Comparison of ENCODE assay signal across 15 mouse cellular contexts in the genomic region with DNA sequence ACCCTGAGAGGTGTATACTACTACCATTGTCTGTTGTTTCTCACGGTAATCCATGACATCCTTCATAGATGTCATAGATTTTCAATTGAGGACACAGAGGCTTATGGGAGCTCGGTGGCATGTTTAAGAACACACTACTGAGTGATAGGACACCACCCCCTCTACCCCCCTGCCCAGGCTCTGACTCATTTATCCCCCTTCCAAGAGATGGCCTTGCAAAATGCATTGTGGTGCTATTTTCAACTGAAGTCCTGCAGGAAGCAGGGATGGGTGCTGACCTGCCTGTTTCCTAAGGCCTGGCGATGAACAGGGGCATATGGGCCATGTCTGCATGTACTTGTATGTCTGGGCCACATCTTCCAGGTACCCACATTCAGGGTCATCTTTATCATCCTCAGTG.
DNase-seq lines count a peak whose midpoint lies in the region; ATAC-seq and TF ChIP-seq lines count a peak whose summit lies in the region.
"Had no signal": no experiment of that assay in that cellular context is flagged by ENCODE, and none has a peak within 500 bp of the region (broad histone marks: within the 10 kb centered on the region; RNA-seq: fewer than 3 reads in every experiment).

No protein-coding gene starts in this region.

- ATAC-seq in forebrain, embryonic 13.5 days: no peak
- no peak for ATAC-seq in forebrain, embryonic 11.5 days (replicated peaks; ENCODE audit: low FRiP score)
- peak; percentile 12; the same call in 1 of the 2 replicates for ATAC-seq in hindbrain, embryonic 15.5 days (ENCODE audit: low FRiP score, low read depth)
- ATAC-seq in hindbrain, embryonic 16.5 days: no peak
- ATAC-seq in liver, postnatal 0 days: no peak

- peaks cover 52% of the 10 kb centered on the region for H3K4me1 ChIP-seq in forebrain, embryonic 13.5 days
- H3K4me1 ChIP-seq in forebrain, embryonic 11.5 days (replicated peaks; ENCODE audit: control insufficient read depth, insufficient read depth, low read length): 0 out of 2 replicates have a peak, but pooled peaks cover 1% of the 10 kb centered on the region
- peaks cover 28% of the 10 kb centered on the region for H3K4me1 ChIP-seq in hindbrain, embryonic 15.5 days (replicated peaks)
- H3K4me1 ChIP-seq in hindbrain, embryonic 16.5 days (ENCODE audit: control insufficient read depth, insufficient read depth, low read depth, low read length): peaks cover 5% of the 10 kb centered on the region
- H3K4me1 ChIP-seq in liver, postnatal 0 days (ENCODE audit: insufficient read depth): no peaks in the 10 kb centered on the region
- H3K4me1 ChIP-seq: embryonic facial prominence, embryonic 15.5 days; heart, embryonic 10.5 days had no signal

- no peaks in the 10 kb centered on the region for H3K27me3 ChIP-seq in forebrain, embryonic 13.5 days
- H3K27me3 ChIP-seq in forebrain, embryonic 11.5 days (ENCODE audit: control insufficient read depth, insufficient read depth, low read length): no peaks in the 10 kb centered on the region
- no peaks in the 10 kb centered on the region for H3K27me3 ChIP-seq in hindbrain, embryonic 15.5 days
- H3K27me3 ChIP-seq in hindbrain, embryonic 16.5 days (replicated peaks; ENCODE audit: control insufficient read depth, insufficient read depth, low read length): no peaks in the 10 kb centered on the region
- no peaks in the 10 kb centered on the region for H3K27me3 ChIP-seq in liver, postnatal 0 days (ENCODE audit: insufficient read depth, low read length)
- H3K27me3 ChIP-seq: embryonic facial prominence, embryonic 15.5 days had no signal

- TF ChIP-seq CTCF in liver, postnatal 0 days (IDR thresholded peaks at IDR 0.05; ENCODE audit: low read depth): no peak

- H3K4me2 ChIP-seq in forebrain, embryonic 13.5 days: no peak overlapping the region
- H3K4me2 ChIP-seq in forebrain, embryonic 11.5 days (ENCODE audit: low read depth, low read length, severe bottlenecking): no peak overlapping the region
- H3K4me2 ChIP-seq in hindbrain, embryonic 15.5 days: no peak overlapping the region
- no peak overlapping the region for H3K4me2 ChIP-seq in hindbrain, embryonic 16.5 days (ENCODE audit: low read length)
- no peak overlapping the region for H3K4me2 ChIP-seq in liver, postnatal 0 days (ENCODE audit: low read depth, low read length)
- H3K4me2 ChIP-seq: embryonic facial prominence, embryonic 15.5 days had no signal

- 87% methylated on average over 3 of the region's 3 CpGs for WGBS in forebrain, embryonic 13.5 days
- 81% methylated on average over 3 of the region's 3 CpGs for WGBS in forebrain, embryonic 11.5 days
- WGBS in hindbrain, embryonic 15.5 days: 80% methylated on average over 3 of the region's 3 CpGs
- WGBS in hindbrain, embryonic 16.5 days: 74% methylated on average over 3 of the region's 3 CpGs
- WGBS in liver, postnatal 0 days (ENCODE audit: insufficient replicate concordance): 81% methylated on average over 3 of the region's 3 CpGs

- 0 out of 2 replicates have a peak overlapping the region, but pooled peaks have one; percentile 0 for H3K9ac ChIP-seq in forebrain, embryonic 13.5 days
- H3K9ac ChIP-seq in forebrain, embryonic 11.5 days (ENCODE audit: low read length): no peak overlapping the region
- no peak overlapping the region for H3K9ac ChIP-seq in hindbrain, embryonic 15.5 days
- H3K9ac ChIP-seq in hindbrain, embryonic 16.5 days (ENCODE audit: low read depth, low read length): no peak overlapping the region
- H3K9ac ChIP-seq in liver, postnatal 0 days (replicated peaks): no peak overlapping the region
- H3K9ac ChIP-seq: embryonic facial prominence, embryonic 15.5 days had no signal

- H3K9me3 ChIP-seq in forebrain, embryonic 13.5 days (replicated peaks): no peaks in the 10 kb centered on the region
- no peaks in the 10 kb centered on the region for H3K9me3 ChIP-seq in forebrain, embryonic 11.5 days (ENCODE audit: control insufficient read depth, low read length)
- no peaks in the 10 kb centered on the region for H3K9me3 ChIP-seq in hindbrain, embryonic 15.5 days
- H3K9me3 ChIP-seq in hindbrain, embryonic 16.5 days (ENCODE audit: control insufficient read depth, low read length): no peaks in the 10 kb centered on the region
- no peaks in the 10 kb centered on the region for H3K9me3 ChIP-seq in liver, postnatal 0 days (ENCODE audit: low read length)
- H3K9me3 ChIP-seq: embryonic facial prominence, embryonic 15.5 days; forebrain, embryonic 10.5 days; heart, embryonic 10.5 days had no signal

- H3K36me3 ChIP-seq in forebrain, embryonic 13.5 days (ENCODE audit: poor library complexity, severe bottlenecking): no peaks in the 10 kb centered on the region
- no peaks in the 10 kb centered on the region for H3K36me3 ChIP-seq in forebrain, embryonic 11.5 days (ENCODE audit: control insufficient read depth, insufficient read depth, low read length)
- H3K36me3 ChIP-seq in hindbrain, embryonic 15.5 days: no peaks in the 10 kb centered on the region
- no peaks in the 10 kb centered on the region for H3K36me3 ChIP-seq in hindbrain, embryonic 16.5 days (ENCODE audit: control insufficient read depth, insufficient read depth, low read length)
- no peaks in the 10 kb centered on the region for H3K36me3 ChIP-seq in liver, postnatal 0 days (replicated peaks; ENCODE audit: insufficient read depth, low read length)
- H3K36me3 ChIP-seq: embryonic facial prominence, embryonic 15.5 days; forebrain, embryonic 10.5 days; heart, embryonic 10.5 days had no signal

- DNase-seq in forebrain, embryonic 11.5 days (ENCODE audit: low spot score): no peak
- peak; percentile 50 for DNase-seq in adrenal gland, postnatal 14 days
- DNase-seq in adrenal gland, postnatal 36 days: peak; percentile 30 to 38
- DNase-seq in liver, postnatal 0 days: no peak
- DNase-seq: gastrocnemius, postnatal 10 days; heart, adult 18-20 months; heart, postnatal 14 days had no signal

- no peak overlapping the region for H3K4me3 ChIP-seq in forebrain, embryonic 13.5 days
- H3K4me3 ChIP-seq in forebrain, embryonic 11.5 days (ENCODE audit: low read depth, low read length): no peak overlapping the region
- no peak overlapping the region for H3K4me3 ChIP-seq in hindbrain, embryonic 15.5 days
- H3K4me3 ChIP-seq in hindbrain, embryonic 16.5 days (ENCODE audit: low read length): no peak overlapping the region
- H3K4me3 ChIP-seq in liver, postnatal 0 days (ENCODE audit: low read depth, low read length): no peak overlapping the region
- H3K4me3 ChIP-seq: embryonic facial prominence, embryonic 15.5 days; erythroblast, embryonic 14.5 days; forebrain, embryonic 10.5 days; heart, embryonic 10.5 days had no signal

- no peak for TF ChIP-seq EP300 in liver, postnatal 0 days (IDR thresholded peaks at IDR 0.05; ENCODE audit: low read depth)

- H3K27ac ChIP-seq in forebrain, embryonic 13.5 days: no peak overlapping the region
- H3K27ac ChIP-seq in forebrain, embryonic 11.5 days (ENCODE audit: low read depth, low read length): no peak overlapping the region
- peak overlapping the region; percentile 37; the same call in 1 of the 2 replicates for H3K27ac ChIP-seq in hindbrain, embryonic 15.5 days (replicated peaks)
- H3K27ac ChIP-seq in hindbrain, embryonic 16.5 days (ENCODE audit: low read depth, low read length): no peak overlapping the region
- H3K27ac ChIP-seq in liver, postnatal 0 days (ENCODE audit: low read depth): no peak overlapping the region
- H3K27ac ChIP-seq: embryonic facial prominence, embryonic 15.5 days; forebrain, embryonic 10.5 days; heart, embryonic 10.5 days; hindbrain, postnatal 0 days had no signal

Comparison
In these comparisons a context has a peak if more than half of its experiments do, and no peak if none do; other contexts are left out.
1. DNase-seq: peak in adrenal gland, postnatal 14 days (single experiment) and adrenal gland, postnatal 36 days (2 of 2); none in forebrain, embryonic 11.5 days (single experiment) and liver, postnatal 0 days (single experiment).